Mouse (Mus musculus): ENCODE results near the gene Tbkbp1. TPM values are rescaled to one million over a fixed set of nuclear protein-coding genes. Genes with fewer than 3 reads are reported as not detected.

The Tbkbp1 gene
- polyA plus RNA-seq, 1 experiment from 2014 or later, result 4.2 TPM

- Histone ChIP-seq H3K4me3 (replicated peaks) (peak overlapping the region; percentile 25), H3K36me3 (0 out of 2 replicates have a peak, but pooled peaks cover 5% of the 10 kb centered on the region), H3K9ac (peak overlapping the region; percentile 1; the same call in 1 of the 2 replicates), H3K9me3 (no peaks in the 10 kb centered on the region), H3K4me1 (replicated peaks) (peaks cover 10% of the 10 kb centered on the region; the same call in 1 of the 2 replicates), H3K27ac (no peak overlapping the region), H3K27me3 (replicated peaks) (peaks cover 38% of the 10 kb centered on the region), H3K4me2 (replicated peaks) (peak overlapping the region; percentile 59)
- 0 out of 2 replicates have a peak, but pooled peaks have one; percentile 24 for ATAC-seq
- 24% methylated on average over 67 of the region's 69 CpGs for WGBS
These were observed 12.6 kb downstream of the Tbkbp1 start for GRCm38 (mm10) chr11:97138554-97139226.

- Histone ChIP-seq H3K4me3 (replicated peaks) (no peak overlapping the region), H3K27ac (no peak overlapping the region), H3K9ac (no peak overlapping the region), H3K27me3 (replicated peaks) (peaks cover 25% of the 10 kb centered on the region), H3K9me3 (no peaks in the 10 kb centered on the region), H3K4me1 (replicated peaks) (no peaks in the 10 kb centered on the region), H3K36me3 (0 out of 2 replicates have a peak, but pooled peaks cover 5% of the 10 kb centered on the region), H3K4me2 (replicated peaks) (no peak overlapping the region)
- ATAC-seq, result no peak
- WGBS, result 58% methylated on average over 5 of the region's 5 CpGs
These were observed 18.0 kb downstream of the Tbkbp1 start for GRCm38 (mm10) chr11:97133270-97133669.

- Histone ChIP-seq H3K4me2 (replicated peaks) (no peak overlapping the region), H3K4me1 (replicated peaks) (no peaks in the 10 kb centered on the region; the same call in 1 of the 2 replicates), H3K36me3 (0 out of 2 replicates have a peak, but pooled peaks cover 5% of the 10 kb centered on the region), H3K9ac (no peak overlapping the region), H3K27me3 (replicated peaks) (peaks cover 20% of the 10 kb centered on the region), H3K27ac (no peak overlapping the region), H3K4me3 (replicated peaks) (no peak overlapping the region), H3K9me3 (no peaks in the 10 kb centered on the region)
- 16% methylated on average over 6 of the region's 6 CpGs for WGBS
- ATAC-seq, result no peak
These were observed 19.1 kb downstream of the Tbkbp1 start for GRCm38 (mm10) chr11:97132185-97132584.

GRCm38 (mm10) chr11:97131683-97132082, 19.6 kb downstream of the Tbkbp1 start:
- 71% methylated on average over 2 of the region's 2 CpGs for WGBS
- H3K9me3 ChIP-seq, result no peaks in the 10 kb centered on the region
- no peak overlapping the region for H3K4me2 ChIP-seq (replicated peaks)
- ATAC-seq, result no peak
- peaks cover 16% of the 10 kb centered on the region for H3K27me3 ChIP-seq (replicated peaks)
- H3K4me1 ChIP-seq (replicated peaks), result peaks cover 2% of the 10 kb centered on the region; the same call in 1 of the 2 replicates
- no peak overlapping the region for H3K4me3 ChIP-seq (replicated peaks)
- no peak overlapping the region for H3K27ac ChIP-seq
- no peak overlapping the region for H3K9ac ChIP-seq
- 0 out of 2 replicates have a peak, but pooled peaks cover 2% of the 10 kb centered on the region for H3K36me3 ChIP-seq

GRCm38 (mm10) chr11:97130318-97130717, 21.0 kb downstream of the Tbkbp1 start:
- Histone ChIP-seq H3K27ac (no peak overlapping the region), H3K4me2 (replicated peaks) (no peak overlapping the region), H3K4me3 (replicated peaks) (no peak overlapping the region), H3K36me3 (no peaks in the 10 kb centered on the region), H3K9me3 (no peaks in the 10 kb centered on the region), H3K27me3 (replicated peaks) (peaks cover 16% of the 10 kb centered on the region), H3K9ac (no peak overlapping the region), H3K4me1 (replicated peaks) (peaks cover 4% of the 10 kb centered on the region; the same call in 1 of the 2 replicates)
- 72% methylated on average over 7 of the region's 7 CpGs for WGBS
- ATAC-seq, result no peak

GRCm38 (mm10) chr11:97128956-97129355, 22.3 kb downstream of the Tbkbp1 start:
- 74% methylated on average over 3 of the region's 3 CpGs for WGBS

GRCm38 (mm10) chr11:97127470-97128223, 23.6 kb downstream of the Tbkbp1 start:
- Histone ChIP-seq H3K27ac (no peak overlapping the region), H3K27me3 (replicated peaks) (peaks cover 16% of the 10 kb centered on the region), H3K4me1 (replicated peaks) (peaks cover 4% of the 10 kb centered on the region; the same call in 1 of the 2 replicates), H3K9ac (peak overlapping the region; percentile 58; the same call in 1 of the 2 replicates), H3K36me3 (no peaks in the 10 kb centered on the region), H3K4me2 (replicated peaks) (peak overlapping the region; percentile 95), H3K4me3 (replicated peaks) (peak overlapping the region; percentile 52), H3K9me3 (no peaks in the 10 kb centered on the region)
- 21% methylated on average over 19 of the region's 19 CpGs for WGBS
- ATAC-seq, result peak; percentile 29

More at GRCm38 (mm10) chr11:97128956-97129355, 22.3 kb downstream of the Tbkbp1 start:
- H3K27me3 ChIP-seq (replicated peaks), result peaks cover 22% of the 10 kb centered on the region
- H3K27ac ChIP-seq, result no peak overlapping the region
- no peak overlapping the region for H3K9ac ChIP-seq
- no peak overlapping the region for H3K4me3 ChIP-seq (replicated peaks)
- peaks cover 4% of the 10 kb centered on the region; the same call in 1 of the 2 replicates for H3K4me1 ChIP-seq (replicated peaks)
- H3K4me2 ChIP-seq (replicated peaks), result no peak overlapping the region
- no peaks in the 10 kb centered on the region for H3K36me3 ChIP-seq
- no peak for ATAC-seq
- H3K9me3 ChIP-seq, result no peaks in the 10 kb centered on the region

GRCm38 (mm10) chr11:97126645-97127468, 24.4 kb downstream of the Tbkbp1 start:
- H3K4me3 ChIP-seq (replicated peaks), result peak overlapping the region; percentile 52
- ATAC-seq, result peak; percentile 89
- H3K9ac ChIP-seq, result peak overlapping the region; percentile 58
- peaks cover 12% of the 10 kb centered on the region for H3K27me3 ChIP-seq (replicated peaks)
- H3K4me1 ChIP-seq (replicated peaks), result peaks cover 4% of the 10 kb centered on the region; the same call in 1 of the 2 replicates
- WGBS, result 4% methylated on average over 32 of the region's 32 CpGs
- H3K27ac ChIP-seq, result no peak overlapping the region
- no peaks in the 10 kb centered on the region for H3K36me3 ChIP-seq
- H3K4me2 ChIP-seq (replicated peaks), result peak overlapping the region; percentile 95
- no peaks in the 10 kb centered on the region for H3K9me3 ChIP-seq

- Histone ChIP-seq H3K4me1 (replicated peaks) (peaks cover 4% of the 10 kb centered on the region; the same call in 1 of the 2 replicates), H3K9ac (no peak overlapping the region), H3K4me3 (replicated peaks) (no peak overlapping the region), H3K36me3 (no peaks in the 10 kb centered on the region), H3K27ac (no peak overlapping the region), H3K27me3 (replicated peaks) (peaks cover 6% of the 10 kb centered on the region), H3K9me3 (no peaks in the 10 kb centered on the region), H3K4me2 (replicated peaks) (no peak overlapping the region)
- ATAC-seq, result no peak
- WGBS, result 56% methylated on average over 10 of the region's 10 CpGs
These were observed 26.8 kb downstream of the Tbkbp1 start for GRCm38 (mm10) chr11:97124266-97125036.

- WGBS, result 21% methylated on average over 11 of the region's 11 CpGs
- Histone ChIP-seq H3K4me1 (replicated peaks) (peaks cover 4% of the 10 kb centered on the region; the same call in 1 of the 2 replicates), H3K9me3 (no peaks in the 10 kb centered on the region), H3K4me3 (replicated peaks) (no peak overlapping the region), H3K27ac (no peak overlapping the region), H3K4me2 (replicated peaks) (no peak overlapping the region), H3K27me3 (replicated peaks) (peaks cover 14% of the 10 kb centered on the region), H3K36me3 (no peaks in the 10 kb centered on the region), H3K9ac (no peak overlapping the region)
- ATAC-seq, result no peak
These were observed 27.9 kb downstream of the Tbkbp1 start for GRCm38 (mm10) chr11:97123282-97123890.

- H3K9ac ChIP-seq, result no peak overlapping the region
- 74% methylated on average over 3 of the region's 3 CpGs for WGBS
- H3K9me3 ChIP-seq, result no peaks in the 10 kb centered on the region
- no peaks in the 10 kb centered on the region for H3K36me3 ChIP-seq
- peaks cover 37% of the 10 kb centered on the region for H3K27me3 ChIP-seq (replicated peaks)
- no peak overlapping the region for H3K4me3 ChIP-seq (replicated peaks)
- H3K4me1 ChIP-seq (replicated peaks), result peaks cover 2% of the 10 kb centered on the region
- no peak overlapping the region for H3K27ac ChIP-seq
- no peak overlapping the region for H3K4me2 ChIP-seq (replicated peaks)
- ATAC-seq, result no peak
These were observed 30.7 kb downstream of the Tbkbp1 start for GRCm38 (mm10) chr11:97120641-97121040.

All from intestine, embryonic 15.5 days (tissue).